Mouse (Mus musculus) urinary bladder, adult 18-20 months (tissue): ENCODE results near the gene Usp19.

Experiments
- DNase-seq, 2 experiments: peaks; one replicate each; pipeline ENCODE4 v3.0.0; 2022; ENCODE audit warnings: low spot score in 2 of 2, mixed read lengths in 2 of 2

The Usp19 gene

DNA sequence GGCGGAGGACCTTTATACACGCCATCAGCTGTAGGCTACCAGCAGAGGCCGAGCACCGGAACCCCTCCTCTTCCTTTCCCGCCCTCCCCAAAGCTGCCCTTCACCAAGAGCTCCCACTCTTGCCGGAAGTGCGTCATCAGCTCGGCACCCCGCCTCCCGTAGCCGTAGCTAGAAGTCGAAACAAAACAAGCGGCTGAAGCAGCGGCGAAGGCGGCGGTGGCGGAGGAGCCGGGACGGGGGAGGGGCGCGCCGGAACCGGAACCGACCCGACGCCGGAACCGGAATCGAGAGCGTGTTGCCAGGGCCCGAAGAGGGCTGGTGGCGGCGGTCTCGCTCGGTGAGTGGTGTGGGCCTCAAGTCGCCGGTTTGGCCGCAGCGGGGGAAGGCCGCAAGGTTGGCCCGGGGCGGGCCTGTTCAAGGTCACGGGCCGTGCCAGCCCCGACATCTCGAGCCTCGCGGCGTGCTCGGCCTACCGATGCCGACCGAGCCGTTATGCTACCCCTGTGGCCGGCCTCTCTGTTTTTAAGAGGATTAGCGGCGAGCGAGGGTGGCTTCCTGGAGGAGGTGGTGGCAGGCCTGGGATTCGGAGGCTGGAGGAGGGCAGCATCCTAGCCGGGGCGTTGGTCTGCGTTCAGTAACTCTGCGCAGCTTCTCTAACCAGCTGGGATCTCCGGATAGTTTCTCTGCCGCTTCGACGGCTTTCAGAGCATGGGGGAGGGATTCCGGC, at the start of gene Usp19:
Gene Usp19 (plus strand): TSS at position 44 of the 727 bp plus-strand sequence.
- peak; percentile 84 to 94 for DNase-seq

- DNase-seq = no peak
Measured at GRCm38 (mm10) chr9:108441236-108441919, 49.0 kb upstream of the Usp19 start.

- DNase-seq = no peak
Measured at GRCm38 (mm10) chr9:108445125-108445524, 45.3 kb upstream of the Usp19 start.

DNA sequence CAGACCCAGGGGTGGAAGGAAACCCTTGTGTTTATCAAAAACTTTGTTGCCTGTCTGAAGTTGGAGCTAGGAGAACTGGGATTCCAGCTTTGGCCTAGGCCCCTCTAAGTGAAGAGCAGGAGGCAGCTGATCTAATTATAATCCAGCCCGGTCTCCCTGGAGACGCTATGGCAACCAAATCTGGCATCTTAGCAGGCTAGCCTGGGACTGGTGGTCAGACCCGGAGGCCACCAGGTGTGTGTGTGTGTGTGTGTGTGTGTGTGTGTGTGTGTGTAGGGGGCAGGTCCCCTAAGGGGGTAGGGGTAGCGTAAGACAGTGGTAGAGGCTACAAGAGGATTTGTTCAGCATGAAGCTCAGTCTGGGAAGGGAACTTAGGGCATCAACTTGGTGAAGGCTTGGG, 40.5 kb upstream of the Usp19 start:
- DNase-seq = no peak

GRCm38 (mm10) chr9:108450292-108451169, 39.9 kb upstream of the Usp19 start:
- no peak for DNase-seq

DNA sequence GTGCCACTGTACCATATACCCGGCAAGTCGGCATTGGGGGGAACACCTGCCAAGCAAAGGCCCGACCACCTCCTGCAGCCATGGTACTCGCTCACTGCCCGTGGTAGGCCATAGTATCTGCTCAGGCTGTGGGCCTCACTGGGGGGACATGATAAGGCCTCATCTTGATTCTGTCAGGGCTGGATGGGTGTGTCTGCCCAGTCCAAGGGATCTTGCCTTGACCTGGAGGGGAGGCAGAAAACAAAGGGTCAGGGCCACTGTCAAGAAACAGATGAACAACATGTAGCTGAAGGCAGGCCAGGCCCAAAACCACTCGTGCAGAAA, 39.3 kb upstream of the Usp19 start:
- DNase-seq = no peak

- no peak for DNase-seq
Measured at GRCm38 (mm10) chr9:108451519-108452160, 38.8 kb upstream of the Usp19 start.

- peak; percentile 72 to 79 for DNase-seq
Measured at GRCm38 (mm10) chr9:108452291-108452906, 38.0 kb upstream of the Usp19 start.

GRCm38 (mm10) chr9:108452911-108453310, 37.5 kb upstream of the Usp19 start:
- no peak for DNase-seq

GRCm38 (mm10) chr9:108453458-108453857, 36.9 kb upstream of the Usp19 start:
- DNase-seq = no peak

DNA sequence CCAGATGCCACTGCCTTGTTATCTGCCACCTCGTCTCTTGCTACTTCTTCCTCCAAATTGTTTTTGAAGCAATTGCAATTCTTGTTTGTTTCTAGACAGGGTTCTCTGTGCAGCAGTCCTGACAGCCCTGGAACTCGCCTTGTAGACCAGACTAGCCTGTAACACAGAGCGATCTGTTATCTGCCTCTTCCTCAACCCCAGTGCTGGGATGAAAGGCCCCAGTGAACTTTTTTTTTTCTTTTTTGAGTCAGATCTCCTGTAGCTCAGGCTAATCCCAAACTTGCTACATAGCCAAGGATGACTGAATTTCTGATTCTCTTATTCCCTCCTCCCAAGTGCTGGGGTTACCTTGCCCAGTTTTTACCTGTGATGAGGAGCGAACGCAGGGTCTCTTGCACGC, 36.0 kb upstream of the Usp19 start:
- DNase-seq = no peak

GRCm38 (mm10) chr9:108455747-108456571, 34.4 kb upstream of the Usp19 start:
- no peak for DNase-seq

GRCm38 (mm10) chr9:108456953-108457352, 33.4 kb upstream of the Usp19 start:
- no peak for DNase-seq

DNA sequence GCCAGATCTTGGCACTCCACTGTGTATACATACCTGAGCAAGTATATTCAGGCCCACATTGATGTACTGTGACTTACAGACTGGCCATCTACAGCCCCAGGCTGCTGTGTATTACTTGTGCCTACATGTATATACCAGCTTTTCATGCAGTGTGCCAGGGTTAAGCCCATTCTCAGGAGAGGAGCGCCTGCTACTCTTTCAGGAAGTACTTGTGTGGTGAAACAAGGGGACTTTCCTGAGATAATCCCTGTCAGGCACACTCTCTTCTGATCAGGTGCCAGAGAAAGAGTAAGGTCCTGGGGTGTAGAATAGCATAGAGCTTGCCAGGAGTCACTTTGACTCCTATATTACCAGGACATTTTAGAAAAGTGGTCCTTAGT, 30.5 kb upstream of the Usp19 start:
- no peak for DNase-seq

DNA sequence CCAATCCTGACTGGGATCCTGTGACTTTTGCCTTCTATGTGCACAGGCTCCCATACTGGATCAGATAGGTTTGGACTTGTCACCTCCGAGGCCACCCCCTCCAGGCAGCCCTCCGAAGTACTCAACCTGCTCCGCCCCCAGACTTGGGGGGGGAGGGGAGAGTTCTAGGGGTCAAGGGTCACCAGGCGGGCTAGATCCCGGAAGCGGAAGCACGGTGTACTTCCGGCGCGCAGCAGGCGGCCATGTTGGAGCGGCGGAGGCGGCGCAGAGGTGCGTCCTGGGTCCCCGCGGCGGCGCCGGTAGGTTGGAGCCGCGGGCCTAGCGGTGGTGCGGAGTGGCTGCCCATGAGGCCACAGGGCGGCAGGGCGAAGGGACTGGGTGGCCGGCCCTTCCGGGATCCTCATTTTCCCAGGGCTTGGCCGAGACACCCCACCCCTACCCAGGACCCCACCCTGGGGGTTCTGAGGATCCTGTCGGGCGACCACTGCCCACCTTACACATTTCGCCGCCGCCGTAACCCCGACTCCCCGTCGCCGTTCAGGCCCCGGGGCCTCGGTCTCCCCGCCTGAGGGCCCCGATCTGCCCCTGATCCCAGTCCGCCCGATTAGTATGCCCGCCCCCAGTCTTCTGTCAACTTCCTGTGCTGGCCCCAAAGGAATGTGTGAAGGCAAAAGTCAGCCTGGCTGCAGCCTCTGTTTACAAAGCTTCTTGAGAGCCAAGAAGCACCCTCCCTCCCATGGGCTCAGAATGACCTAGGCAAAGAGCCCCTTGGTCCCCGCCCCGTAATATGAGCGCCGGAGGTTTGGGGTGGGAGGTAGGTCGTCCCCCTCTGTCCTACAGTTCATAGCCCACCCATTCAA, 29.9 kb upstream of the Usp19 start, which contains the start of gene Ccdc71:
Gene Ccdc71 (plus strand): TSS at position 209 of the 860 bp plus-strand sequence.
- DNase-seq = peak; percentile 72 to 82

- no peak for DNase-seq
Measured at GRCm38 (mm10) chr9:108461181-108461631, 29.2 kb upstream of the Usp19 start, which contains the start of gene Klhdc8b. Gene Klhdc8b (minus strand): TSS chr9:108461581.

DNA sequence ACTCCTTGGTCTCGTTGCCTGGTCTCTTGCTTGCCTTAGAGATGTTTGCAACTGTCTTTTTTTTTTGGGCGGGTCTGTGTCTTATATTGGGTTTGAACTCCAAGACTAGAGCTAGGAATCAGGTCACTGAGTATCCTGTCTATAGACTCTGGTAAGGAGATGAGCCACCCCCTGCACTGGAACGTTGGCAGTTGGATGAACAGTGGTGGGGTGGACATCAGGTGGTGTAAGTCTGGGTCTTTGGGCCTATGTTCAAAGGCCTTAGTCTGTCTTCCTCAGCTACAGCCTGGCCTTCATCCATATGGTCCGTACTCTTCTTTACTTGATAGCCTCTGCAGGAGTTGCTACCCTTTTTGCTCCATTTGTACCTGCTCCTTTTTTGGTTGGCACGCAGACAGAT, 28.7 kb upstream of the Usp19 start:
- no peak for DNase-seq

DNA sequence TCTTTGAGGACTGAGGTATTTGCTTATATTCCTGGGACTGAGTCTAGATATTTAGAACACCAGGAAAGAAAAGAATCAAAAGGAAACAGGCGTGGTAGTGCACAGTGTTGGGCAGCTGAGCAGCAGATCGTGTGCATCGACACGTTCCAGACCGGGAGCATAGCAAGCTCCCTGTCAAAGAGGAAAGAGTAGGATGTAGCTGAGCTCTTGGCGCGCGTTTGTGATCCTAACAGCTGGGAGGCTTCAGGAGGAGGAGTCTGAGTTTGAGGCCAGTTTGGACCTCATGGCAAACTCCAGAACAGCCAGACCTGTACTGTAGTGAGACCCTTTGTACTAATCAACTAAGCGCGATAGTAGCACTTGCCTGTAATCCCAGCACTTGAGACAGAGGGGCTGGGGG, 28.2 kb upstream of the Usp19 start:
- no peak for DNase-seq

DNA sequence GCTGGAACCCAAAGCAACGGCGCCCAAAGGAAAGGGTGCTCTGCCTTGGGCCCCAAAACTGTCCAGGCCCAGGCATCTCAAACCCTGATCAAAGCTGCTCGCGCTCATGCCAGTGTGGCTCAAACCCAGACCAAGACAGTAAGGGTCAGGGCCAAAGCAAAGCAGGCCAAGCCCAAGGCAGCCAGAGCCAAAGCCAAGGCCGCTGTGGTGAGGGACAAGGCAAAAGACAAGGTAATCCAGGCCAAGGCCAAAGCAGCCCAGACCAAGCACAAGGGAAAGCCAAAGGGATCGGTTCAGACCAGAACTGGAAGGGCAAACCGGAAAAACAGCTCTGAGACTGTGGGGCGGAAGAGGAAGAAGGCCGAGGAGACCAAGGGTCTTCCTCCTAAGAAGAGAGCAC, 26.7 kb upstream of the Usp19 start:
- DNase-seq = no peak
